Mouse (Mus musculus): Measurements from ENCODE around the gene Def8. TPM values are rescaled to one million over a fixed set of nuclear protein-coding genes. Genes with fewer than 3 reads are reported as not detected.
"Not testable (repeated sequence)": the region's sequence is repeated elsewhere in the genome, so short reads cannot be mapped to it uniquely, and the experiment has no call there.

Gene Def8
- total RNA-seq, 2 experiments from 2014 or later, result 37.8 to 38.2 TPM

DNA sequence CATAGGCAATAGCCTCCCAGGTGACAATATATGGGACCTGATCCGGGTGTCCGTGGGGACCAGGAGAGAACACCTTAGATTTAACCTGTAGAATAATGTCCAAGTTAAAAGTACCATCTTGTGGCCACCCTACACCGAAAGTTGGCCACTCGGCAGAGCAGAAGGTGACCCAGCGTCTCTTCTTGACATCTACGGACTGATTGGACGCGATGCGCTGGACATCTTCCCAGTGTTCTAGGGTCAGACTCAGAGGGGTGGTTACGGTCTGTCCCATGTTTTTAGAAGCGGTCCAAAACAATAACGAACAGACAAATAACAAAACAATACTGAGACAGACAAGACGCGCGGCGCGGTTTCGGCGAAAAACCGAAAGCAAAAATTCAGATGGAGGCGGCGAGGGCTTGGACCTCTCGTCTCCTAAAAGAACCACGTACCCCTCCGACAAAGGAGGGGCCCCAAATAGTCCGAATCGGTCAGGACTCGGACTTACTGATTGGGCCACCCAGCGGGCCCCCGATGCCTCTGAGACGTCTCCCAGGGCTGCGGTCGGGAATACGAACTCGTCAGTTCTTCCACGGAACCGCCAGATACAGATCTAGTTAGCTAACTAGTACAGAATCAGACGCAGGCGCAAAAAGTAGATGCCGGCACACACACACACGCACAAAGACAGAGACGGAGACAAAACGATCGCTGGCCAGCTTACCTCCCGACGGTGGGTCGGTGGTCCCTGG is 10.1 kb downstream of the Def8 start:
- DNase-seq, result not testable (repeated sequence)

- DNase-seq, result no peak
Measured at GRCm38 (mm10) chr8:123441788-123442187, 18.5 kb downstream of the Def8 start.

GRCm38 (mm10) chr8:123442351-123442750 is 19.0 kb downstream of the Def8 start:
- DNase-seq, result no peak

GRCm38 (mm10) chr8:123442871-123443575 is 19.7 kb downstream of the Def8 start:
- peak; percentile 88 for DNase-seq

DNA sequence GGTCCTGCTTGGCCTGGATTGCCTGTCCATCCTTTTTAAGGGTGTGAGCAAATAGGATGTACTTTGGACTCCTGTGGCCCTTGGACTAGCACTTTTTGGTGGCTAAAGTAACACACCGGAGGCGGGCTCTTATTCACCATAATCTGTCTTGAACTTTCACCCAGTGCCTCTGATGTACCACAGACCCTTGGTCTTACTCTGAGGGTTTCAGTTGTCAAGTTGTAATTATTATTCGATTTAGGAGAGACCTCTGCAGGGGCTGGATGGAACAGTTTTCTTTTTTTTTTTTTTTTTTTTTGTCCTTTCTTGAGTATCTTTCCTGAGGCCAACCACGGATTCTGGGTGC is 20.2 kb downstream of the Def8 start:
- DNase-seq, result no peak

GRCm38 (mm10) chr8:123444131-123444530 is 20.8 kb downstream of the Def8 start:
- no peak for DNase-seq

DNA sequence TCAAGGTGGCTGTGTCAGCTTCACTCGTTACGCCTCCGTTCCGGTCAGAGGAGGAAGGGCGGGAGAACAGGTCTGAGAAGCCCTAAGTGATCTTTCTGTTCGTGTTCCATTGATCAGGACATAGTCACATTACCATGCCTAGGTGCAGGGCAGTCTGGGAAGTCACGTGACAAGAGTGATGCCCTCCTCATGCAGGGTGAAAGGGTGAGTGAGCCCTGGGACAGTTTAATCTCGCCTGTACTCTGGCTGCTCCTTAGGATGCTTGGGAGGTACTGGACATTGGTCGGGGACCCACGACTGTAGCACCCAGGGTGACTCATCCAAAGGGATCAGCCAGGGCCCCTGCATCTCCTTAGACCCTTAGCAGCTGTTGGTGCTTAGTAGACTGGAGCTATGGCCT is 22.7 kb downstream of the Def8 start:
- DNase-seq, result no peak

GRCm38 (mm10) chr8:123446799-123447198 is 23.5 kb downstream of the Def8 start:
- no peak for DNase-seq

- DNase-seq, result no peak
Measured at GRCm38 (mm10) chr8:123450783-123451182, 27.5 kb downstream of the Def8 start.

GRCm38 (mm10) chr8:123451747-123452146 is 28.4 kb downstream of the Def8 start:
- DNase-seq, result not testable (repeated sequence)

DNA sequence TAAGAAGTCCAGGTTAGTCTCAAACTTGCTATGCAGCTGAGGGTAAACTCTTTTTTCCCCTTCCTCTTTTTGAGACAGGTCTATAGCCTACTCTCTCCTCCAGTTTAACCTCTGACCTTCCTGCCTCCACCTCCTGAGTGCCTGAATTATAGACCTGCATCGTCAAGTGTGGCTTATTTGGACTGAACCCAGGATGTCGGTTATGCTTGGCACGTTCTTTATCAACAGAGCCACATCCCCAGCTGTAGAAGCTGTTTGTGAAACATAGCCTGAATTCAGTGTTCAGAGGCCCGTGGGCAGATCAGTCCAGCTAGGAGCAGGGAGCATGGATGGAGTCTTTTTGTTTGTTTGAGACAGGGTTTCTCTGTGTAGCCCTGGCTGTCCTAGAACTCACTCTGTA is 28.8 kb downstream of the Def8 start:
- DNase-seq, result no peak

GRCm38 (mm10) chr8:123453291-123453690 is 30.0 kb downstream of the Def8 start:
- DNase-seq, result no peak

- DNase-seq, result no peak
Measured at GRCm38 (mm10) chr8:123453951-123454350, 30.6 kb downstream of the Def8 start.

- DNase-seq, result no peak
Measured at GRCm38 (mm10) chr8:123454559-123454958, 31.2 kb downstream of the Def8 start.

DNA sequence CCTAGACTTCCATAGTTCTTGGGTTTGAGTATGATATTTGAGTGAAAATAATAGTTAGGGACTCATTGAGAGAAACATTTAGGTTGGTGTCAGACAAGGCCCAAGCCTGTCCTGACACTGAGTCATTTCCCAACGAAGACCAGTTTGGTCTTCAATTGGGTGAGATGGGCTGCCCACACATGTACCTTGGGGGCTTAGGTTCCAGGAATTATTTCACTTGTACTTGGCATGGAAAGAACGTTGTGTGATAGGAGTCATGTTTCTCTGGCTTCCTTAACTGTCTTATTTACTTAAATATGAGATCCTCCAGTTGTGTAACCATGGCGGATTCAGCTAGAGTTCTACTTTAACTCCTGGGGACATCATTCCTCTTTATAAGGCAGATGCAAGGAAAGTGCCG is 40.3 kb downstream of the Def8 start:
- no peak for DNase-seq

DNA sequence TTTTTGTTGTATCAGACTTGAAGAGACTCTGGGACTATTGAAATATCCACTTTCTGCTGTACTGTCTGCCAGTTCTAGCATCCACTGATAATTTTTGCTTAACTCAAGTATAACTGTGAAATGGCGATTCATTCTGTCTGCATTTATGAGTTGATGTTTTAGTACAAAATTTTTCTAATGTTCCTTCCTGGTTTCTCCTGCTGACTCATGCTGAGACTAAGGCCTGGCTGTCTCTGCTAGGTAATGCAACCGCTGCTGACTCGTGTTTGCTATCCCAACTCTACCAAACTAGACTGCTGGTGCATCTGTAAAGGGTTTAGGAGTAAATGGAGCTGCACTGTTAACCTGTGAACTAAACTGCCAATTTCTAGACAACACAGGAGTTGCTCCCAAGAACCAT is 44.1 kb downstream of the Def8 start:
- DNase-seq, result no peak

DNA sequence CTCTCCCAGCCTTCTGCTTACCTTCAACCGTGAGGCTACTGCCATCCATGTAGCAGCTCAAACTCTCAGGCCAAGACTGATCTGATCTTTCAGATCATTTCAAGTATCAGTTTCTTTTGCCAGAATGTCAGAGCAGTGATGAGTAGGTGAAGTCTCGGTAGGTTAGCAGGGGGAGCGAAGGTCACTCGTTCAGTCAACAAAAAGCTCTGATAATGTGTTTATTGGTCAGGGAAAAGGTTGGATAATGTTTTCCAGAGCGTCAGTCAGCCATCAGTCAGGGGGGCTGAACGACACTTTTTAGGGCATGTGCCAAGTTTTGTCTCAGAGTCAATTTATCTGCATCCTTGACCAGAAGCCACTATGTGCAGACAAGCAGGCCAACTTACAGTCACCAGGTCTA is 49.7 kb downstream of the Def8 start:
- not testable (repeated sequence) for DNase-seq

- DNase-seq, result not testable (repeated sequence)
Measured at GRCm38 (mm10) chr8:123474549-123474948, 51.2 kb downstream of the Def8 start.

- DNase-seq, result no peak
Measured at GRCm38 (mm10) chr8:123476911-123477736, 53.8 kb downstream of the Def8 start.

DNA sequence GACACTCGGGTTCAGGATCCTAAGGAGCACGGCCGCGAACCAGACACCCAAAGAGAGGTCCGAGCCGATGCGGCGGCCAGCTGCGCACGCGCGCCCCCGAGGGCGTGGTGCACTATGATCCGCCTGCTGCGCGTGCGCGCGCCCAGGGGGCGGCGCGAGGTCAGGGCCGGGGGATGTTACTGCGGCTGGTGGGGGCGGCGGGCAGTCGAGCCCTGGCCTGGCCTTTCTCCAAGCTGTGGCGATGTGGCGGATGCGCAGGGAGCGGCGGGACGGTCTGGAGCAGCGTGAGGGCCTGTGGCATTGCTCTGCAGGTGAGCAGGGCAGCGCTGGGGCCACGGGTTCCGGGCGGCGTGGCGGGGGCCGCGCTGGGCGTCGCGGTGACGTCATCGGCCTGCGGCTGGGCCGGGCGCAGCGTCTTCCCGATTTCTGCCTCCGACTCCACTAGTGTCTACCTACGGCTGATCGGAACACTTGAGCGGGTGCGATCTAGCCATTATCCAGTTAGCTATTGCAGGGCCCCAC is 54.5 kb downstream of the Def8 start, which contains the start of gene Afg3l1:
TSS of gene Afg3l1 (plus strand) at position 167 of the 522 bp plus-strand sequence.
- DNase-seq, result peak; percentile 92

DNA sequence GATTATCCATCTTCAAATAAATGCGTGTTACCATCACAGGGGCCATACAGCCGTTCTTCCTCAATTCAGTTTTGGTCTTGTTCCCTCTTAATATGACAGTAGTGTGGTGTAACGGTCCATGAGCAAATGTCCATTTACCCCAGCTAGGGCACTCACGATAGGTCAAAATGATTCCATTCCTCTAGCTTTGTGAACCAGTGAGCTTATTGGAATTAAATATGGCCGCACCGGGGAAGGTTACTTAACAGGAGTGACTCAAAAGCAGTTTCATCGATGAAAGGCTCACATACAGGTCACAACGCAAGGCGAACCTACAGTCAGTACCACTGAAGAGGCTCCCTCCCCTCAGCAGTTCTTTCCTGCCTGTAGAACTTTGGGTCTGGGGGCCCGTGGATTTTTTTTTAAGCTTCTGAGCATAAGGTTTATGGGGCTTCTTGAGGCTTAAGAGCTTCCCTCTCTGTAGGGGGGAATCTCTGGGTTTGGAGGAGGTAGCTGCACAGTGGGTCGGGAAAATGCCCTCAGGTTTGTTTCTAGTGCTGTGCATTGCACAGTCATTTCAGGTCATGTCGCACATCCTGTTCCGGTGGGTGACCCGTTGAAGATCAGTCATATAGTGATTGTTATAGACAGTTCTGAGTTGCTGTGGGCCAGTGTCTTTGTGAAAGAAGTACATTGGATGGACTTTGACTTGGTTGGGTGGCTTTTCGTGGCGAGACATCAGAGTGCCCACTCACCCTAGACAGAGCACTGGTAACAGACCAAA is 55.3 kb downstream of the Def8 start:
- no peak for DNase-seq

DNA sequence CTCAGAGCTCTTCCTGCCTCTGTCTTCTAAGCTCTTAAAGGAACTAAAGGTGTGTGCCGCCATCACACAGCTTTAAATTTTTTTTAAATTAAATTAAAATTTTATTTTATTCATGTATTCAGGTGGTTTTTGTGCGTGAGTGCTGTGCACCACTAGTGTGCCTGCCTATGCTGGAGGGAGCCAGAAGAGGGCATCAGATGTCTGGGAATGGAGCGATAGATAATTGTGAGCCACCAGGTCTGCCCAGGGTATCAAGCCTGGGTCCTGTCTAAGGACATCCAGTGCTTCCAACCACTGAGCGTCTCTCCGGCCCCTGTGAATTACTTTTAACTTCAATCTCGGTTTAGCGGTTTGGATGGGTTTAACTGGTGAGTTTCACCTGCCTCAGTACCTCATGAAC is 59.3 kb downstream of the Def8 start:
- no peak for DNase-seq

All from gastrocnemius, postnatal 25 days (tissue).